Mouse (Mus musculus) heart, postnatal 0 days (tissue): Measurements from ENCODE around the gene Ptpn13. TPM values are rescaled to one million over a fixed set of nuclear protein-coding genes. Genes with fewer than 3 reads are reported as not detected.

Source experiments
- ATAC-seq: fragments of 200-750 bp; cut with Nextera tagmentation; 2 replicates; pipeline ENCODE4 v1.8.0; 2017; ENCODE audit warnings: low read depth, moderate number of reproducible peaks, moderate library complexity; ENCODE audit not compliant: insufficient read depth
- DNase-seq: peaks from one replicate; pipeline ENCODE4 v3.0.0-alpha.2; 2016; ENCODE audit warnings: low spot score
- H3K27ac ChIP-seq: fragments of 300-500 bp; sonication (generic); 2 replicates; pipeline ENCODE4 v1.5.1; 2014; ENCODE audit warnings: low read depth, mild to moderate bottlenecking
- H3K27me3 ChIP-seq: fragments of 300-500 bp; sonication (generic); 2 replicates; pipeline ENCODE4 v1.6.1; 2014; ENCODE audit warnings: low read length, mixed read lengths; ENCODE audit not compliant: control insufficient read depth, insufficient read depth
- H3K36me3 ChIP-seq: fragments of 300-500 bp; sonication (generic); replicated peaks from 2 replicates; pipeline ENCODE4 v1.6.1; 2014; ENCODE audit warnings: low read length, mixed read lengths; ENCODE audit not compliant: control insufficient read depth, insufficient read depth
- H3K4me1 ChIP-seq: fragments of 300-500 bp; sonication (generic); 2 replicates; pipeline ENCODE4 v1.6.1; 2014; ENCODE audit warnings: antibody characterized with exemption; ENCODE audit not compliant: control insufficient read depth, insufficient read depth
- H3K4me2 ChIP-seq: fragments of 300-500 bp; sonication (generic); 2 replicates; pipeline ENCODE4 v1.6.1; 2014; ENCODE audit warnings: low read depth, mild to moderate bottlenecking, low read length, moderate library complexity
- H3K4me3 ChIP-seq: fragments of 300-500 bp; sonication (generic); 2 replicates; pipeline ENCODE4 v1.5.1; 2014; ENCODE audit warnings: low read depth, low read length
- H3K9ac ChIP-seq: fragments of 300-500 bp; sonication (generic); replicated peaks from 2 replicates; pipeline ENCODE4 v1.6.1; 2014; ENCODE audit warnings: low read depth, low read length, mixed read lengths
- H3K9me3 ChIP-seq: fragments of 300-500 bp; sonication (generic); replicated peaks from 2 replicates; pipeline ENCODE4 v1.6.1; 2016; ENCODE audit warnings: low read length; ENCODE audit not compliant: control insufficient read depth
- CTCF ChIP-seq: IDR thresholded peaks from 2 replicates; pipeline ENCODE4 v1.5.1; 2016; ENCODE audit warnings: antibody characterized with exemption, control low read depth, low read depth
- EP300 ChIP-seq: IDR thresholded peaks from 2 replicates; pipeline ENCODE4 v1.6.1; 2016; ENCODE audit warnings: antibody characterized with exemption, low read depth
- WGBS: fragments of 180-500 bp; shearing (Covaris S2); extraction: QIAGEN DNeasy Blood & Tissue Kit; methylation state at CpG from one replicate; pipeline ENCODE4 v1.1.7; 2014; 5-methylcytosine and 5-hydroxymethylcytosine counted together
- polyA plus RNA-seq: library from polyadenylated mRNA; unstranded; fragments of >200 nt; fragmentation: Nextera tagmentation; extraction: Ambion mirVana; gene quantifications from 2 replicates; pipeline ENCODE4 v1.2.1, GENCODE M21; 2015
- total RNA-seq: library from RNA; depleted of rRNA; stranded (reverse); fragments of >200 nt; gene quantifications from 2 replicates; pipeline ENCODE4 v1.2.3, GENCODE M21; 2014; ENCODE audit warnings: low replicate concordance

Ptpn13 gene
- total and polyA plus RNA-seq, 2 experiments from 2014 or later: 2.3 to 14.3 TPM

- DNase-seq: no peak
- H3K27ac ChIP-seq: no peak overlapping the region
- no peak overlapping the region for H3K9ac ChIP-seq
- no peaks in the 10 kb centered on the region for H3K9me3 ChIP-seq
- no peak overlapping the region for H3K4me3 ChIP-seq
- TF ChIP-seq EP300 (no peak), CTCF (no peak)
- H3K4me2 ChIP-seq: no peak overlapping the region
- no peaks in the 10 kb centered on the region for H3K4me1 ChIP-seq
- WGBS: 69% methylated on average over 11 of the region's 11 CpGs
- H3K36me3 ChIP-seq: peaks cover 9% of the 10 kb centered on the region; the same call in 1 of the 2 replicates
- no peak for ATAC-seq
- H3K27me3 ChIP-seq: no peaks in the 10 kb centered on the region
These were observed 178.3 kb downstream of the Ptpn13 start for GRCm38 (mm10) chr5:103603115-103603893.

- TF ChIP-seq CTCF: no peak
- no peak overlapping the region for H3K4me3 ChIP-seq
- H3K4me1 ChIP-seq: no peaks in the 10 kb centered on the region
- no peaks in the 10 kb centered on the region for H3K27me3 ChIP-seq
- H3K9ac ChIP-seq: no peak overlapping the region
- 85% methylated on average over 7 of the region's 7 CpGs for WGBS
- no peak overlapping the region for H3K4me2 ChIP-seq
- H3K36me3 ChIP-seq: peaks cover 9% of the 10 kb centered on the region; the same call in 1 of the 2 replicates
- no peak for DNase-seq
- ATAC-seq: no peak
- no peaks in the 10 kb centered on the region for H3K9me3 ChIP-seq
- H3K27ac ChIP-seq: no peak overlapping the region
These were observed 180.7 kb downstream of the Ptpn13 start for GRCm38 (mm10) chr5:103605707-103606106.

- Histone ChIP-seq H3K27me3 (no peaks in the 10 kb centered on the region), H3K4me3 (no peak overlapping the region), H3K36me3 (peaks cover 9% of the 10 kb centered on the region; the same call in 1 of the 2 replicates), H3K4me2 (no peak overlapping the region), H3K9me3 (no peaks in the 10 kb centered on the region), H3K4me1 (no peaks in the 10 kb centered on the region), H3K27ac (no peak overlapping the region), H3K9ac (no peak overlapping the region)
- WGBS: 63% methylated on average over 5 of the region's 5 CpGs
- ATAC-seq: no peak
- TF ChIP-seq CTCF (no peak), EP300 (no peak)
- no peak for DNase-seq
These were observed 185.2 kb downstream of the Ptpn13 start for GRCm38 (mm10) chr5:103610148-103610547.

GRCm38 (mm10) chr5:103610856-103611472, 186.0 kb downstream of the Ptpn13 start:
- Histone ChIP-seq H3K9me3 (no peaks in the 10 kb centered on the region), H3K9ac (no peak overlapping the region), H3K4me1 (no peaks in the 10 kb centered on the region), H3K27ac (no peak overlapping the region), H3K36me3 (peaks cover 5% of the 10 kb centered on the region; the same call in 1 of the 2 replicates), H3K4me2 (no peak overlapping the region), H3K27me3 (no peaks in the 10 kb centered on the region), H3K4me3 (no peak overlapping the region)
- WGBS: 75% methylated on average over 10 of the region's 10 CpGs
- ATAC-seq (no peak), DNase-seq (no peak)
- TF ChIP-seq EP300: no peak
- no peak for TF ChIP-seq CTCF

GRCm38 (mm10) chr5:103612316-103612715, 187.3 kb downstream of the Ptpn13 start:
- no peaks in the 10 kb centered on the region for H3K27me3 ChIP-seq
- H3K9me3 ChIP-seq: no peaks in the 10 kb centered on the region
- no peak for DNase-seq
- TF ChIP-seq CTCF: peak; percentile 56
- no peak for TF ChIP-seq EP300
- H3K27ac ChIP-seq: no peak overlapping the region
- no peaks in the 10 kb centered on the region for H3K36me3 ChIP-seq
- H3K9ac ChIP-seq: no peak overlapping the region
- no peaks in the 10 kb centered on the region for H3K4me1 ChIP-seq
- H3K4me3 ChIP-seq: no peak overlapping the region
- H3K4me2 ChIP-seq: no peak overlapping the region
- ATAC-seq: peak; percentile 33; the same call in 1 of the 2 replicates
- WGBS: 67% methylated on average over 7 of the region's 7 CpGs
